Mouse (Mus musculus): ENCODE measurements at regions not wholly inside any gene's neighbourhood (a gene's known extent, or its start where the extent isn't known, plus 50 kb on each side); places are given as distances from the start of the nearest gene placed in this dataset.

DNA sequence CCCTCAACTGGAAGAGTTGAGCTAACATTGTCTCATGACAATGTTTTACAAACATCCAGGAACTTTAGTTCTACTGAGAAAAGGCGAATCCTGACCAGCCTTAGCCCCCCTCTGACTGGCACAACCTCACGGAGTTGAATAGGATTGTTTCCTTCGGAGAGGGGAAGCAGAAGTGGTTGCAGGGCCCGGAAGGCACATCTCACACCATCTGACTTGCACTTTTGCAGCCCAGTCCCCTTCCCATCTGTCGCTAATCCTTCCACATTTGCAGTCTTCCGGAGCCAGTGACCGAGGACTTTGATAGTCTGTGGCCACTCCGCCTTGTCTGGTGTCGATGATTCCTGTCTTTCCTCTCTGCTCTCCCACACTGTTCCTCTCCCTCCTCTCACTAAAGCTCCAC is 162.8 kb upstream of the Gadl1 start:
- WGBS = 47% methylated on average over 9 of the region's 9 CpGs
- no peaks in the 10 kb centered on the region for H3K36me3 ChIP-seq (ENCODE audit: control insufficient read depth, insufficient read depth, low read length)
- H3K9ac ChIP-seq (ENCODE audit: low read length) = no peak overlapping the region
- no peak overlapping the region for H3K4me3 ChIP-seq (ENCODE audit: control insufficient read depth in 1 of 2, insufficient read depth in 1 of 2, low read depth in 1 of 2, low read length in 2 of 2)
- H3K4me1 ChIP-seq (ENCODE audit: control insufficient read depth in 2 of 2, insufficient read depth in 2 of 2, low read length in 2 of 2) = no peaks in the 10 kb centered on the region; a peak in 1 of 4 replicates
- ATAC-seq (ENCODE audit: insufficient number of reproducible peaks, insufficient read depth, low FRiP score, low read depth) = no peak
- no peaks in the 10 kb centered on the region for H3K27me3 ChIP-seq (ENCODE audit: control insufficient read depth, insufficient read depth, low read length)
- H3K27ac ChIP-seq (replicated peaks in 1 of 2; ENCODE audit: control insufficient read depth in 1 of 2, insufficient read depth in 1 of 2, low read depth in 2 of 2, low read length in 2 of 2) = no peak overlapping the region
- no peak overlapping the region for H3K4me2 ChIP-seq (ENCODE audit: low read length)
- H3K9me3 ChIP-seq (ENCODE audit: control insufficient read depth, low read length) = no peaks in the 10 kb centered on the region

DNA sequence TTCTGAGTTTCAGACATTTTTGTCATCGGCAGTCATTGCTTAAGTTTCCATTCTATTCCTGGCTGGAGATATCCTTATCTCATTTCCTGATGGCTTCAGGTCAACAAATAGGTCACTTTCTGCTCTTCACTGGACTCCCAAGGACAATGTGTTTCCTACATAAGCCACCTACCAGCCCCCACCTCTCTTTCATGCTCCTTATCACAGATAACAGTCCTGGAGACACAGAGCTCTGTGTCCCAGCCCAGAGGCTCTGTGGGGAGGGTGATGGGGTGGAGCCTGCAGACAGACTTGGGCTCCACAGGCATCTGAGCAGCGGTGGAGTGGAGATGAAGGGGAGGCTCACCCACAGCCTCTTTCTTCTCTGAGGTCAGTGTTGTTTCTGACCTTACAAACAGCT is 148.8 kb upstream of the Gadl1 start:
- no peak overlapping the region for H3K9ac ChIP-seq (ENCODE audit: low read length)
- no peak overlapping the region; a peak in 1 of 4 replicates for H3K4me3 ChIP-seq (ENCODE audit: control insufficient read depth in 1 of 2, insufficient read depth in 1 of 2, low read depth in 1 of 2, low read length in 2 of 2)
- peak overlapping the region; percentile 4; the same call in 1 of the 2 replicates for H3K4me2 ChIP-seq (ENCODE audit: low read length)
- 0% methylated on average over 2 of the region's 2 CpGs for WGBS
- H3K36me3 ChIP-seq (ENCODE audit: control insufficient read depth, insufficient read depth, low read length) = no peaks in the 10 kb centered on the region
- peak overlapping the region; percentile 58 to 63 for H3K27ac ChIP-seq (replicated peaks in 1 of 2; ENCODE audit: control insufficient read depth in 1 of 2, insufficient read depth in 1 of 2, low read depth in 2 of 2, low read length in 2 of 2)
- H3K4me1 ChIP-seq (ENCODE audit: control insufficient read depth in 2 of 2, insufficient read depth in 2 of 2, low read length in 2 of 2) = peaks cover 16 to 23% of the 10 kb centered on the region in 2 experiments
- H3K9me3 ChIP-seq (ENCODE audit: control insufficient read depth, low read length) = 0 out of 2 replicates have a peak, but pooled peaks cover 4% of the 10 kb centered on the region
- no peaks in the 10 kb centered on the region for H3K27me3 ChIP-seq (ENCODE audit: control insufficient read depth, insufficient read depth, low read length)
- ATAC-seq (ENCODE audit: insufficient number of reproducible peaks, insufficient read depth, low FRiP score, low read depth) = peak; percentile 77

DNA sequence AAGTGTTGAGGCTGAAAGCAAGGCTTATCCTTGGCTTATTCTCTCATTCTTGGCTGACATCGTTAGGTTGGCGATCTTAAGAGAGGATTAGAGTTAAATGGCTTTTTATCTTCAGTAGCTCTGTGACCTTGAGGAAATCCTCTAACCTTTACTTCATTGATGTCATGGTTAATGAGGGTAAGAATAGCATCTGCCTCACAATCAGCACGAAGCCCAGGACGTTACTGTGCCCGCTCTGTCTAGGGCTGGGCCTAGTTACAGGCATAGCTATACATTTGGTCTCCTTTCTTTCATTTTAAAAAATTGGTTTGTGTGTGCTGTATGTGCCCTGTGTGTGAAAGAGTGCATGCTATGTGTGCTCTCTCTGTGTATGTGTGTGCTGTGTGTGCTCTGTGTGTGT is 145.1 kb upstream of the Gadl1 start:
- Histone ChIP-seq H3K4me1 (ENCODE audit: control insufficient read depth in 2 of 2, insufficient read depth in 2 of 2, low read length in 2 of 2) (peaks cover 16 to 23% of the 10 kb centered on the region in 2 experiments), H3K9ac (ENCODE audit: low read length) (0 out of 2 replicates have a peak overlapping the region, but pooled peaks have one; percentile 13), H3K9me3 (ENCODE audit: control insufficient read depth, low read length) (0 out of 2 replicates have a peak, but pooled peaks cover 4% of the 10 kb centered on the region), H3K4me2 (ENCODE audit: low read length) (peak overlapping the region; percentile 55), H3K27me3 (ENCODE audit: control insufficient read depth, insufficient read depth, low read length) (no peaks in the 10 kb centered on the region), H3K27ac (replicated peaks in 1 of 2; ENCODE audit: control insufficient read depth in 1 of 2, insufficient read depth in 1 of 2, low read depth in 2 of 2, low read length in 2 of 2) (peak overlapping the region in 1 of 2 experiments; percentile 66; a peak in 2 of 4 replicates), H3K36me3 (ENCODE audit: control insufficient read depth, insufficient read depth, low read length) (no peaks in the 10 kb centered on the region), H3K4me3 (ENCODE audit: control insufficient read depth in 1 of 2, insufficient read depth in 1 of 2, low read depth in 1 of 2, low read length in 2 of 2) (peak overlapping the region in 1 of 2 experiments; percentile 13; a peak in 1 of 4 replicates)
- ATAC-seq (ENCODE audit: insufficient number of reproducible peaks, insufficient read depth, low FRiP score, low read depth) = no peak
- 30% methylated on average over 5 of the region's 5 CpGs for WGBS

DNA sequence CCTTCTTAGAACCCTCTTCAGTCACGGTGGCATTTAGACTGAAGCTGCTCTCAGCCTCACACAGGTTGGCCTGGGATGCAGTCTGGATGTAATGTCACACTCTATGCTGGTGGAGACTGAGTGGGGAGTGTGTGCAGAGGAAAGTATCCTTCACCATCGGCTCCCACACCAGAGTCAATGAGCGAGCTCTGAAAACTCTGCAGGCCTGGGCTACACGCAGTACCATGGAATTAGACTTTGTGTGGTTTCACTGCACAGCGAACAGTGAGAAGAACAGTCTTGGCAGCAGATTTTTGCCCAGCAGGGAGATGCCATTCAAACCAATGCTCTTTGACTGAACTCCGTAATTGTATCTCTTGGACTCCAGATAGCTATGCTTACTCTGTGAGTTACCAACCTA is 142.8 kb upstream of the Gadl1 start:
- WGBS = 80% methylated on average over 6 of the region's 6 CpGs
- 0 out of 2 replicates have a peak, but pooled peaks cover 4% of the 10 kb centered on the region for H3K9me3 ChIP-seq (ENCODE audit: control insufficient read depth, low read length)
- no peak for ATAC-seq (ENCODE audit: insufficient number of reproducible peaks, insufficient read depth, low FRiP score, low read depth)
- no peaks in the 10 kb centered on the region for H3K36me3 ChIP-seq (ENCODE audit: control insufficient read depth, insufficient read depth, low read length)
- H3K4me2 ChIP-seq (ENCODE audit: low read length) = no peak overlapping the region
- H3K4me1 ChIP-seq (ENCODE audit: control insufficient read depth in 2 of 2, insufficient read depth in 2 of 2, low read length in 2 of 2) = peaks cover 6 to 10% of the 10 kb centered on the region in 2 experiments
- H3K27me3 ChIP-seq (ENCODE audit: control insufficient read depth, insufficient read depth, low read length) = no peaks in the 10 kb centered on the region
- H3K4me3 ChIP-seq (ENCODE audit: control insufficient read depth in 1 of 2, insufficient read depth in 1 of 2, low read depth in 1 of 2, low read length in 2 of 2) = no peak overlapping the region
- H3K27ac ChIP-seq (replicated peaks in 1 of 2; ENCODE audit: control insufficient read depth in 1 of 2, insufficient read depth in 1 of 2, low read depth in 2 of 2, low read length in 2 of 2) = no peak overlapping the region
- H3K9ac ChIP-seq (ENCODE audit: low read length) = no peak overlapping the region

DNA sequence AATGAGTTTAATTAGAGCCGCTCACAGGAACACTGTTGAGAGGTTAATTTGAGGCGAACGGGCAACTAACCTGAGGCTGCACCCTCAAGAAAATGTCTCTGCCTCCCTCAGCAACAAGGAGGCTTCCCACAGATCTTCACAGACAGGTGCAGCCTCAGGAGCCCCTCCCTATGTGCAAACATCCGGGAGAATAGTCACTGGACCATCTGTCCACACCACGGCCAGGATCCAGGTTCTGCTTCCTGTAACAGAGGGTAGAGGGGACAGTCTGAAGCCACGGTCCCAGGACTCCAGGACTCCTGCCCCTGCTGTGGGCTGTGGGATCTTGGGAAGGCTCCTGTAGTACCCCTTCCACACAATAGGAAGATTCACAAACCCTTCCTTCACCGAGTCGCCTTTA is 134.1 kb upstream of the Gadl1 start:
- 77% methylated on average over 8 of the region's 8 CpGs for WGBS
- H3K9me3 ChIP-seq (ENCODE audit: control insufficient read depth, low read length) = peaks cover 6% of the 10 kb centered on the region; the same call in 1 of the 2 replicates
- H3K4me2 ChIP-seq (ENCODE audit: low read length) = no peak overlapping the region
- no peak overlapping the region for H3K27ac ChIP-seq (replicated peaks in 1 of 2; ENCODE audit: control insufficient read depth in 1 of 2, insufficient read depth in 1 of 2, low read depth in 2 of 2, low read length in 2 of 2)
- no peaks in the 10 kb centered on the region for H3K27me3 ChIP-seq (ENCODE audit: control insufficient read depth, insufficient read depth, low read length)
- no peaks in the 10 kb centered on the region for H3K36me3 ChIP-seq (ENCODE audit: control insufficient read depth, insufficient read depth, low read length)
- no peak for ATAC-seq (ENCODE audit: insufficient number of reproducible peaks, insufficient read depth, low FRiP score, low read depth)
- H3K4me3 ChIP-seq (ENCODE audit: control insufficient read depth in 1 of 2, insufficient read depth in 1 of 2, low read depth in 1 of 2, low read length in 2 of 2) = no peak overlapping the region
- H3K9ac ChIP-seq (ENCODE audit: low read length) = no peak overlapping the region
- H3K4me1 ChIP-seq (ENCODE audit: control insufficient read depth in 2 of 2, insufficient read depth in 2 of 2, low read length in 2 of 2) = peaks cover 6 to 9% of the 10 kb centered on the region in 2 experiments; a peak in 2 of 4 replicates

DNA sequence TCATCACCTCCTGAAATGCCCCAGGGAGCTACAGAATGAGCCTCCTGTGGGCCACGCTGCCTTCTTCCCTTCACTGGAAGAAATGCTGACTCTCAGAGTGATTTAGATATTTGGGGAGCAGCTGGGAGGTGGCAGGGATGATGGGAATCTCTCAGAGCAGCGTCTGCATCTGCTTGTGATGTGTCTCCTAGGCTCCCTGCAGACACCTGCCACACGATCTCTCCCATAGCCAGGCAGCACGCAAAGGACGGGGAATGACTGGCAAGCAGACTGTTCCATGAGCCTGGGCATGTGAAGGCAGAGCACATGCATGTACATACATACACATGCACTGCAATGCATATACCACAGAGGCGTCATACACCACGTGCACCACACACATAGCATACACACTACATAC is 133.4 kb upstream of the Gadl1 start:
- Histone ChIP-seq H3K4me1 (ENCODE audit: control insufficient read depth in 2 of 2, insufficient read depth in 2 of 2, low read length in 2 of 2) (peaks cover 6 to 9% of the 10 kb centered on the region in 2 experiments; a peak in 2 of 4 replicates), H3K27ac (replicated peaks in 1 of 2; ENCODE audit: control insufficient read depth in 1 of 2, insufficient read depth in 1 of 2, low read depth in 2 of 2, low read length in 2 of 2) (no peak overlapping the region), H3K4me3 (ENCODE audit: control insufficient read depth in 1 of 2, insufficient read depth in 1 of 2, low read depth in 1 of 2, low read length in 2 of 2) (no peak overlapping the region), H3K4me2 (ENCODE audit: low read length) (no peak overlapping the region), H3K36me3 (ENCODE audit: control insufficient read depth, insufficient read depth, low read length) (no peaks in the 10 kb centered on the region), H3K27me3 (ENCODE audit: control insufficient read depth, insufficient read depth, low read length) (no peaks in the 10 kb centered on the region), H3K9me3 (ENCODE audit: control insufficient read depth, low read length) (peaks cover 10% of the 10 kb centered on the region), H3K9ac (ENCODE audit: low read length) (no peak overlapping the region)
- no peak for ATAC-seq (ENCODE audit: insufficient number of reproducible peaks, insufficient read depth, low FRiP score, low read depth)
- WGBS = 76% methylated on average over 7 of the region's 7 CpGs

DNA sequence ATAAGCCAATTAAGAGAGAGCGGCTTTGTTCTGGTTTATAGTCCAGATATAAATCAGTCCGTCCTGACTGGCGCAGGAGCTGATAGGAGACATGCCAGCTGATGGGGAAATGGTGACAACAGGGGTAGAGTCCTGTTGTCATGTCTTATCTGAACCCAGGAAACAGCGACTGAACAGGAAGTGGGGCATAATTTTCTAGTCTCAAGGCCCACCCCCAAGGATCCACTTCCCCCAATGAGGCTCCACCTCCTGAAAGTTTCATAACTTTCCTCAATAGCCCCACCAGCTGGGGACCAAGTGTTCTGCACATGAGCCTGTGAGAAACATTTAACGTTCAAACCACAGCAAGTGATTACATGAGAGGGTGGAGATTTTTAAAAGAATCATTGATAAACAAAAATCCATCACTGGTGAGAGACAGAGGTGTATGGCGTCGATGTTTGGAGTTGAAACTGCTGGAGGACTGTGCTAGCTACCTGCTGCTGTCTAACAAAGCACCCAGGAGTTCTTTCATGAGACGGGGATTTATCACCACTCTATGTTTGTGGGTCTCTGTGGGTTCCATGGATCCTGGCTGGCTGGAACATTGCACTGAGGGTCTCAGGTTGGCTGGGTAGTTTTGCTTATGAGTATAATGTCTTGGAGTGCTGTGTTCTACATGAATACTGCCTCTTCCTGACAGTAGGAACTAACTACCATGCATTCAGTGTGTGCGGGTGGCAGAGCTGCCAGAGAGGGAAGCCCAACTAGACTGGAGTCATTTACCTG is 132.0 kb upstream of the Gadl1 start:
- H3K36me3 ChIP-seq (ENCODE audit: control insufficient read depth, insufficient read depth, low read length) = no peaks in the 10 kb centered on the region
- peaks cover 6 to 9% of the 10 kb centered on the region in 2 experiments; a peak in 2 of 4 replicates for H3K4me1 ChIP-seq (ENCODE audit: control insufficient read depth in 2 of 2, insufficient read depth in 2 of 2, low read length in 2 of 2)
- 80% methylated on average over 9 of the region's 9 CpGs for WGBS
- no peak overlapping the region for H3K9ac ChIP-seq (ENCODE audit: low read length)
- ATAC-seq (ENCODE audit: insufficient number of reproducible peaks, insufficient read depth, low FRiP score, low read depth) = no peak
- H3K4me2 ChIP-seq (ENCODE audit: low read length) = no peak overlapping the region
- H3K27ac ChIP-seq (replicated peaks in 1 of 2; ENCODE audit: control insufficient read depth in 1 of 2, insufficient read depth in 1 of 2, low read depth in 2 of 2, low read length in 2 of 2) = no peak overlapping the region
- no peaks in the 10 kb centered on the region for H3K27me3 ChIP-seq (ENCODE audit: control insufficient read depth, insufficient read depth, low read length)
- H3K4me3 ChIP-seq (ENCODE audit: control insufficient read depth in 1 of 2, insufficient read depth in 1 of 2, low read depth in 1 of 2, low read length in 2 of 2) = no peak overlapping the region
- H3K9me3 ChIP-seq (ENCODE audit: control insufficient read depth, low read length) = peaks cover 10% of the 10 kb centered on the region

All from heart, embryonic 14.5 days (tissue).